Mouse (Mus musculus) macrophage (primary cell): ENCODE measurements around the gene Slc22a23. TPM values are rescaled to one million over a fixed set of nuclear protein-coding genes. Genes with fewer than 3 reads are reported as not detected.

Experiments used
- H3K27ac ChIP-seq: fragments of 350-480 bp; formaldehyde crosslinking; 2 replicates; pipeline ENCODE4 v1.9.0; 2021
- H3K36me3 ChIP-seq: fragments of 350-480 bp; formaldehyde crosslinking; 2 replicates; pipeline ENCODE4 v1.9.0; 2021; ENCODE audit errors: inconsistent target
- H3K4me3 ChIP-seq: fragments of 350-480 bp; formaldehyde crosslinking; 2 replicates; pipeline ENCODE4 v1.9.0; 2021; ENCODE audit errors: inconsistent target
- H3K79me2 ChIP-seq: fragments of 350-480 bp; formaldehyde crosslinking; 2 replicates; pipeline ENCODE4 v1.9.0; 2021; ENCODE audit errors: inconsistent target
- WGBS: methylation state at CpG from one replicate; pipeline ENCODE4 v1.1.7; 2026; ENCODE audit warnings: inconsistent platforms; ENCODE audit not compliant: missing documents; 5-methylcytosine and 5-hydroxymethylcytosine counted together
- polyA plus RNA-seq: library from polyadenylated mRNA; stranded (reverse); fragments of 250-400 nt; gene quantifications from 3 replicates; pipeline ENCODE4 v1.2.4, GENCODE M21; 2018; ENCODE audit warnings: inconsistent platforms

Gene Slc22a23
- polyA plus RNA-seq, 1 experiment from 2014 or later, result 0.16 TPM

- no peak overlapping the region for H3K4me3 ChIP-seq
- H3K27ac ChIP-seq, result no peak overlapping the region
- 89% methylated on average over 8 of the region's 8 CpGs for WGBS
- H3K36me3 ChIP-seq, result no peaks in the 10 kb centered on the region
- no peaks in the 10 kb centered on the region for H3K79me2 ChIP-seq
Observed at GRCm38 (mm10) chr13:34192414-34193191, 152.4 kb downstream of the Slc22a23 start.

GRCm38 (mm10) chr13:34187571-34187970 is 157.4 kb downstream of the Slc22a23 start:
- 2% methylated on average over 5 of the region's 5 CpGs for whole genome bisulfite sequencing
- Histone ChIP-seq H3K27ac (peak overlapping the region; percentile 24; the same call in 1 of the 2 replicates), H3K36me3 (no peaks in the 10 kb centered on the region), H3K79me2 (no peaks in the 10 kb centered on the region), H3K4me3 (no peak overlapping the region)

DNA sequence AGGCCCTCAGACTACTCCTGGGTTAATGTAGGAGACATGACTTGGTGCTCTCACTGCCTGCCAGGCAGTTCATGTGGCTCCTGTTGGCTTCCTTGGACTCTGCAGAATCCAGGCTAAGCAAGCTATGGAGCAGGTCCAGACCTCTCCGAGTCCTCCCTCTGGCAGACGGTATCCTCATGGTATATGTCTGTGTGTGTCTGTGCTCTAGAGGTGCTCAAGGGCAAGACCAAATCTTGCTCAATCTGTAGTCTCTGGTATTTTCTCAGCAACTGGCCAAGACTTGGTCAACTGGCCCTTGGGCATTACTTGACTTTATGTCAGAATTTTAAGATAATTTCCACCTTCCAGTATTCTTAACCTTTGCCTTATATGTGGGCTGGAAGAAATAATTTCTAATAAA is 159.6 kb downstream of the Slc22a23 start:
- Histone ChIP-seq H3K4me3 (no peak overlapping the region), H3K36me3 (no peaks in the 10 kb centered on the region), H3K79me2 (no peaks in the 10 kb centered on the region), H3K27ac (no peak overlapping the region)
- 97% methylated on average over 2 of the region's 2 CpGs for WGBS

DNA sequence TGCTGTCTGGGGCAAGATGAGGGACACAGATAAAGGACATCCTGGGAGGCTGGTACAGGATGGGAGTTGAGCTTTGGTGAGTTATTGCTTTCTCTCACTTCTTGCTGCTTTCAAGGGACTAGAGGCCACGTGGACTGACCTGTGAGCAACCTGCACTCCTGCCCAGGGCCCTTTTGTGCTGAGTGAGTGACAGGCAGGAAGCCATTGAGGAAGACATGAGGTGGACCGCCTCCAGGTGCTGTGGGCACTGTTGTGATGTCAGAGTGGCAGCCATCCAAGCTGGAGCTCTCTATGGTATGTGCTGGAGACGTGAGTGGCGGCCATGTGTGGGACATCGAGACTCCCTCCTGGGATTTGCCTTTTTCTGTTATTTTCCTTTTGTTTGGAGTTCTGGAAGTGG is 163.4 kb downstream of the Slc22a23 start:
- Histone ChIP-seq H3K36me3 (0 out of 2 replicates have a peak, but pooled peaks cover 8% of the 10 kb centered on the region), H3K4me3 (no peak overlapping the region), H3K27ac (no peak overlapping the region), H3K79me2 (no peaks in the 10 kb centered on the region)
- WGBS, result 74% methylated on average over 5 of the region's 5 CpGs

GRCm38 (mm10) chr13:34174025-34174424 is 171.0 kb downstream of the Slc22a23 start:
- H3K4me3 ChIP-seq, result no peak overlapping the region
- H3K36me3 ChIP-seq, result no peaks in the 10 kb centered on the region
- WGBS, result 90% methylated on average over 6 of the region's 6 CpGs
- no peaks in the 10 kb centered on the region for H3K79me2 ChIP-seq
- no peak overlapping the region for H3K27ac ChIP-seq

- H3K79me2 ChIP-seq, result peaks cover 21% of the 10 kb centered on the region
- H3K36me3 ChIP-seq, result peaks cover 8% of the 10 kb centered on the region; the same call in 1 of the 2 replicates
- peak overlapping the region; percentile 78 for H3K4me3 ChIP-seq
- peak overlapping the region; percentile 61 for H3K27ac ChIP-seq
- WGBS, result 15% methylated on average over 12 of the region's 12 CpGs
Observed at GRCm38 (mm10) chr13:34163304-34163975, 181.5 kb downstream of the Slc22a23 start.

DNA sequence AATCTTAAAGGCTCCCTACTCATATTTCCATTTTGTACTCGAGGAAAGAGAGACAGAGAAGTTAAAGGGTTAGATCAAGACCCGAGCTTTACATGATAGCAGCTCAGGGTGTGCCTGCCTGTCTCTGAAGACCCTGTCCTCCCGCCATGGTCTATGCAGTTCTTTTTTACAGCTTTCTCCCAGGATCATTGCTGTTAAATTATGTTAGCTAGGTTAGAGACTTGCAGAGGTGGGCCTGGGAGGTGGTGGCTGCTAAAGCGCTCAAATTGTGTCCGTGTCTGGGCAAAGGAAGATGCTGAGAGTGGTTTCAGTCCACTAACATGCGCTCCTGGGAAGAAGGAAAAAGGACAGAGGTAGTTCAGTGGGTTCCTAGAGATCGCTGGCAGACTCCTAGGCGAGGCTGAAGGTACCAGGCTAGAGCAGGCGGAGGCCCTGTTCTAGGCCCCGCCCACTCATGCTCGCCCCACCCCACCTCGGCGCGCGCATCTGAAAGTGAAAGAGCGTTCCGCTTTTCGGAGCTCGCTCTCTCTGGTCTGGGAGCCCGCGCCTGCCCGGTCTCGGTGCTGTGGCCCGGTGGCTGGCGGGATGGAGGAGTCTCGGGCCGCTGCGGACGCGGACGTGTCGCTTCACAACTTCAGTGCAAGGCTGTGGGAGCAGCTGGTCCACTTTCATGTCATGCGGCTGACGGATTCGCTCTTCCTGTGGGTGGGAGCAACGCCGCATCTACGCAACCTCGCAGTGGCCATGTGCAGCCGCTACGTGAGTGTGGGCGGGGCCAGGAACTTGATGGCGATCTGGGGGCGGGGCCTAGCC is 182.3 kb downstream of the Slc22a23 start, which contains the start of gene Psmg4:
Psmg4 (plus strand) TSS at position 474 of the 813 bp plus-strand sequence.
- 5% methylated on average over 43 of the region's 44 CpGs for WGBS
- Histone ChIP-seq H3K27ac (peak within 1 kb of the TSS; percentile 61), H3K36me3 (peaks cover 8% of the 10 kb centered on the region; the same call in 1 of the 2 replicates), H3K4me3 (peak within 1 kb of the TSS; percentile 78), H3K79me2 (peaks cover 21% of the 10 kb centered on the region)

GRCm38 (mm10) chr13:34159926-34160325 is 185.1 kb downstream of the Slc22a23 start:
- WGBS, result 100% methylated on average over 1 of the region's 1 CpGs
- Histone ChIP-seq H3K4me3 (no peak overlapping the region), H3K27ac (no peak overlapping the region), H3K36me3 (no peaks in the 10 kb centered on the region), H3K79me2 (peaks cover 16% of the 10 kb centered on the region)

DNA sequence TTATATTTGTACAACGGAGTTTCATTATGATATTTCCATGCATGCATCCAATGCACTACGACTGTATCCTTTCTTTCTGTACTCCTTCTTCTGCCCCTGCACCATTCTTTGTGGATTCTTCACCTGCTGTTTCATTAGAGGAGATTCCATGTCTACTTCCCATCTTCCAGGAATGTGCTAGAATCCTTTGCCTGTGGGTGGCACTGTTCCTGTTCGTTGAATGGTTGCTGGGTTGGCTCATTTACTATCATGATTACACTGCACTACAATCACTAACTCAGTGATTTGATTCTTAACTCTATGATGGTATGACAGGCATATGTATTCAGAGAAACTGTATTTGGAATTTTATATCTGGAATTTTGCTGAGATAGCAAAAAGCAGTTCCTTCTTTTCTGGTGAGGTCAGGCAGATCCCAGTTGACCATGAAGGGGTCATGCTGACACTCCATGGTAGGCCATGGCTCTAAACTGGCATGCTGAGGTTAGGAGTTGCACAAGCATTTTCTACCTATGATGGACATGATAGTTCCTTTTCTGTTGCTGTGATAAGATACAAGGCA is 187.3 kb downstream of the Slc22a23 start:
- 98% methylated on average over 3 of the region's 3 CpGs for WGBS

DNA sequence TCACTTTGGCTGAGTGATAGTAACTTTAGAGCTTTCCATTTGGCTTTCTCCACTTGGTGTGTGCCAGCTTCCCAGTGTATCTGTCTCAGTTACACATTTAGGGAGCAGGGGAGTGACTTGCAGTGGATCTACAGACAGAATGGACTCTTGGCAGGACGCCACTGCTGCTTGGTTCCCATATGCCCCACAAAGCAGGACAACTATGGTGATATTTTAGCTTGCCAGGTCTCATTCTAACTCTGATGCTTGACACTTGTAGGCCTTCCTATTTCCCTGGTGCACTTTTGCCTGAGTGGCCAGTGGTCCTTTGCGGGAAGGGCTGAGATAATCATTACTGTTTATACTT is 188.2 kb downstream of the Slc22a23 start:
- WGBS, result 100% methylated on average over 2 of the region's 2 CpGs
- no peaks in the 10 kb centered on the region for H3K36me3 ChIP-seq
- no peaks in the 10 kb centered on the region for H3K79me2 ChIP-seq
- no peak overlapping the region for H3K4me3 ChIP-seq
- H3K27ac ChIP-seq, result no peak overlapping the region

More for the DNA sequence above, 187.3 kb downstream of the Slc22a23 start:
- no peak overlapping the region for H3K27ac ChIP-seq
- no peaks in the 10 kb centered on the region for H3K36me3 ChIP-seq
- H3K4me3 ChIP-seq, result no peak overlapping the region
- no peaks in the 10 kb centered on the region for H3K79me2 ChIP-seq

- 83% methylated on average over 8 of the region's 8 CpGs for WGBS
- no peaks in the 10 kb centered on the region for H3K36me3 ChIP-seq
Observed at GRCm38 (mm10) chr13:34156133-34156839, 188.7 kb downstream of the Slc22a23 start.

GRCm38 (mm10) chr13:34154931-34155272 is 190.1 kb downstream of the Slc22a23 start:
- 27% methylated on average over 3 of the region's 3 CpGs for WGBS
- H3K4me3 ChIP-seq, result no peak overlapping the region

More at GRCm38 (mm10) chr13:34156133-34156839, 188.7 kb downstream of the Slc22a23 start:
- H3K27ac ChIP-seq, result no peak overlapping the region
- H3K4me3 ChIP-seq, result no peak overlapping the region
- no peaks in the 10 kb centered on the region for H3K79me2 ChIP-seq

DNA sequence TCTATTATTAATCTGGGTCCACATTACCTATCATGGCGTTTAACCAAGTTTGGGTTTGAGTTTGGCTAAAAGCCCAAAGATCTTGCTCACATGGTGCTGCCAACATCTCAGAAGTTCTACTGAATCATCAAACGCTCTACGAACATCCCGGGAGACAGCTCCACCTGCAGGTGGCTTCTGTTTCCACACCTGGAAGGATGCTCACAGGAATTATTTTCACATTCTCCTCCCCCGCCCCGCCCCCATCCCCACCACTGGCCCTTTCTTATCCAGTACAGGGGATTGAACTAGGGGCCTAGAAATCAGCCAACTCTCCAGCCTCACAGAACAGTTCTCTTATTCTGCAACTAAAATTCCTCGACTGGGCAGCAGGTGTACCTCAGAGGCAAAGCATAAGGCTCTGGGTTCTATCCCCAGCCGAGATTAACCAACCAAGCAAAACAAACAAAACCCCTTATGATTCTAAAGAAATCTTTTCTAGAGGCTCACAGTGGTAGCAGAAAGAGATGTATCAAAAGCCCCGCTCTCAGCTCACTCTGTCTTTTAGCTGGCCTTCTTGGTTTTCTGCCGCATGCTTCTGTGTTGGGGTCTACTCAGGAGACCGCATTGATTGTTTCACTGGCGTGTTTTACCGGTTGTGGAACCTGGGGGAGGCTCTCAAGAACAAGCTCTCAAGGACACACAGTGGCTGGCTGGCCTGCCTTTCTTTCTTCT is 190.6 kb downstream of the Slc22a23 start:
- H3K79me2 ChIP-seq, result no peaks in the 10 kb centered on the region
- WGBS, result 55% methylated on average over 13 of the region's 13 CpGs
- H3K27ac ChIP-seq, result no peak overlapping the region
- H3K4me3 ChIP-seq, result no peak overlapping the region
- H3K36me3 ChIP-seq, result no peaks in the 10 kb centered on the region

More at GRCm38 (mm10) chr13:34154931-34155272, 190.1 kb downstream of the Slc22a23 start:
- Histone ChIP-seq H3K36me3 (no peaks in the 10 kb centered on the region), H3K27ac (no peak overlapping the region), H3K79me2 (no peaks in the 10 kb centered on the region)
